Mouse (Mus musculus) forebrain, embryonic 11.5 days (tissue): Measurements from ENCODE around the gene Upf1. TPM values are rescaled to one million over a fixed set of nuclear protein-coding genes. Genes with fewer than 3 reads are reported as not detected.

ENCODE experiments used
- ATAC-seq: fragments of 200-750 bp; cut with Nextera tagmentation; replicated peaks from 2 replicates; pipeline ENCODE4 v1.8.0; 2017; ENCODE audit warnings: moderate TSS enrichment; ENCODE audit not compliant: low FRiP score
- DNase-seq: peaks from one replicate; pipeline ENCODE4 v3.0.0-alpha.2; 2017; ENCODE audit warnings: low spot score
- H3K27ac ChIP-seq: fragments of 300-500 bp; sonication (generic); 2 replicates; pipeline ENCODE4 v1.5.1; 2014; ENCODE audit warnings: low read depth, low read length
- H3K27me3 ChIP-seq: fragments of 300-500 bp; sonication (generic); 2 replicates; pipeline ENCODE4 v1.6.1; 2014; ENCODE audit warnings: mild to moderate bottlenecking, low read length, mixed read lengths; ENCODE audit not compliant: control insufficient read depth, insufficient read depth
- H3K36me3 ChIP-seq: fragments of 300-500 bp; sonication (generic); 2 replicates; pipeline ENCODE4 v1.6.1; 2014; ENCODE audit warnings: mild to moderate bottlenecking, low read length, moderate library complexity, mixed read lengths; ENCODE audit not compliant: control insufficient read depth, insufficient read depth
- H3K4me1 ChIP-seq: fragments of 300-500 bp; sonication (generic); replicated peaks from 2 replicates; pipeline ENCODE4 v1.6.1; 2014; ENCODE audit warnings: low read length, mixed read lengths; ENCODE audit not compliant: control insufficient read depth, insufficient read depth
- H3K4me2 ChIP-seq: fragments of 300-500 bp; sonication (generic); 2 replicates; pipeline ENCODE4 v1.6.1; 2014; ENCODE audit warnings: low read depth, mild to moderate bottlenecking, low read length, moderate library complexity, mixed read lengths; ENCODE audit not compliant: severe bottlenecking
- H3K4me3 ChIP-seq: fragments of 300-500 bp; sonication (generic); 2 replicates; pipeline ENCODE4 v1.5.1; 2014; ENCODE audit warnings: low read depth, low read length
- H3K9ac ChIP-seq: fragments of 300-500 bp; sonication (generic); 2 replicates; pipeline ENCODE4 v1.6.1; 2014; ENCODE audit warnings: low read length
- H3K9me3 ChIP-seq: fragments of 300-500 bp; sonication (generic); 2 replicates; pipeline ENCODE4 v1.6.1; 2016; ENCODE audit warnings: low read length, mixed read lengths; ENCODE audit not compliant: control insufficient read depth
- WGBS: fragments of 180-500 bp; shearing (Covaris S2); extraction: QIAGEN DNeasy Blood & Tissue Kit; methylation state at CpG from one replicate; pipeline ENCODE4 v1.1.7; 2014; 5-methylcytosine and 5-hydroxymethylcytosine counted together
- polyA plus RNA-seq: library from polyadenylated mRNA; unstranded; fragments of >200 nt; fragmentation: Nextera tagmentation; extraction: Ambion mirVana; gene quantifications from 2 replicates; pipeline ENCODE4 v1.2.1, GENCODE M21; 2014

Gene Upf1
- polyA plus RNA-seq, 1 experiment from 2014 or later, result 25.8 TPM

DNA sequence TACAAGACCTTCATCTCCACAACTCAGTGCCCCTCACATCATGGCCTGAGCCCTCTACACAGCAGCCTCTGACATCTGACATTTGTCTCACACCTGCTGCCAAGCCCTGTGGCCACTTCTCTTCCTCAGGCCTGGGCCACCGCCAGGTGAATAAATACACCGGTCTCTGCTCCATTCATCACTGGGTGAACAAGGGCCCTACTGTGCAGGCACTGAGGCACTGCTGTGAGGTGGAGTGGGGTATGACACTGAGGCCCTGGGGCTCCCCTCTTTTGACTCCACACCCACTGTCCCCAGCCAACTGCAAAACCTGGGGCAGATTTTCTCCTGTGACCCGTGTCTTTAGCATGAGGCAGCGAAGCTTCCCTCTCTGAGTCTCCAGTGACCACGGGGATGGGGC is 13.5 kb upstream of the Upf1 start:
- WGBS, result 67% methylated on average over 5 of the region's 5 CpGs
- Histone ChIP-seq H3K27ac (no peak overlapping the region), H3K9ac (no peak overlapping the region), H3K4me2 (no peak overlapping the region), H3K36me3 (no peaks in the 10 kb centered on the region), H3K4me1 (no peaks in the 10 kb centered on the region), H3K9me3 (no peaks in the 10 kb centered on the region), H3K27me3 (peaks cover 1% of the 10 kb centered on the region), H3K4me3 (no peak overlapping the region)
- no peak for DNase-seq
- no peak for ATAC-seq

DNA sequence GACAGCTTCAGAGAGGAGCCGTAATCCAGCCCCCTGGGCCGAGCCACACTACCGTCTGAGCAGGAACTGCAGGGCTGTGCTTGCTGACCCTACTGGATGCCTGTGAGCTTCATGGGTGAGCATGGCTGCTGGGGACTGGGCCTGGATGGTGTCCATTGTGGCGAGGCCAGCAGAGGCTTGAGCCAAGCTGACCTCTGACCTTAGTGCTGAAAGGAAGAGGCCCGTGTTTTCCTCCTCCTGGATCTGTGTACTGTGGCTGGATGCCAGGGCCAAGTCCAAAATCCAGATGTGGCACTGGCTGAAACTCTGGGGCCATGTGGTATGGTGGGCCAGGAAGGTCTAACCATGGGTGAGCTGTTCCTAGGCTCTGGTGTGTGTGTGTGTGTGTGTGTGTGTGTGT is 11.0 kb upstream of the Upf1 start:
- Histone ChIP-seq H3K36me3 (no peaks in the 10 kb centered on the region), H3K9ac (no peak overlapping the region), H3K27ac (no peak overlapping the region), H3K4me1 (no peaks in the 10 kb centered on the region), H3K27me3 (no peaks in the 10 kb centered on the region), H3K9me3 (no peaks in the 10 kb centered on the region), H3K4me3 (no peak overlapping the region), H3K4me2 (no peak overlapping the region)
- DNase-seq, result no peak
- ATAC-seq, result no peak; the same call in 1 of the 2 replicates
- 38% methylated on average over 5 of the region's 5 CpGs for WGBS

DNA sequence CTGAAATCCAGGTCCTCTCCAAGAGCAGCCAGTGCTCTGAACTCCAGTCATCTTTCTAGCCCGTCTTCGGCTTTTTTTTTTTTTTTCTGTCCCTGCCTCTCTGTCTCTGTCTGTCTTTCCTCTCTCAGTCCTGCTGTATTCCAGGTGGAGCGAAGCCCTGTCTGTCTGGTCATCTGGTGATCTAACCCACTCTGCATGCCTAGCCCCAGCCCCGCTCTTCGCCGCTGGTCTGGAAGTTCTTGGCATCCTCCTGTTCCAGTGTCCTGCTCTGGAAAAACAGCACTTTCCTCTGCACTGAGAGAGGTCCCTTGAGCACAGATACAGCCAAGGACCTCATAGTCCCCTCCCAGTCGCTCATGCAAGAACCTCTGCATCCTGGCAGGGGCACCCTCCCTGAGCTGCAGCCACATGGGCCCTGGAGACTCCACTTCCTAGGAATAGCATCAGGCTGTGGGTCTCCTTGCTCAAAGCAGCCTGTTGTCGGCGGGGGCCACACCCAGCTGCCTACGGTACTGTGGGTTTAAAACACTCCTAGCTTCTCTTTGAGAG is 8.5 kb upstream of the Upf1 start:
- ATAC-seq (no peak), DNase-seq (no peak)
- Histone ChIP-seq H3K27ac (no peak overlapping the region), H3K9ac (no peak overlapping the region), H3K9me3 (no peaks in the 10 kb centered on the region), H3K4me1 (no peaks in the 10 kb centered on the region), H3K36me3 (no peaks in the 10 kb centered on the region), H3K27me3 (no peaks in the 10 kb centered on the region), H3K4me2 (no peak overlapping the region), H3K4me3 (no peak overlapping the region)
- 80% methylated on average over 10 of the region's 10 CpGs for WGBS

DNA sequence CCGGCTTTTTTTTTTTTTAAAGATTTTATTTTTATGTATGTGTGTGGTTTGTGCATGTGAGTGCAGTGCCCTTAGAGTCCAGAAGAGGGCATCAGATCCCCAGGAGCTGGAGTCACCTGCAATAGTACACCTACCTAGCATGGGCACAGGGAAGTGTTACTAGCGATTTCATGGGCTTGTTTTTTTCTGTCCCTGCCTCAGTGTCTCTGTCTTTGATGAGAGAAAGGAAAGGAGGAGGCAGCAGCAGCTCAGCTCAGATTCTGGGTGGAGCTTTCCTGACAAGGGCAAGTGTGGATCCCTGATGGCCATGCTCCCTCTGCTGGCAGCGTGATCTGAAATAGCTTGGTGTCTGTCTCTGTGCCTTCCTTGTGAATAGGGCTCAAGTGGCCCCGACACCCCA is 7.7 kb upstream of the Upf1 start:
- H3K9ac ChIP-seq, result no peak overlapping the region
- WGBS, result 43% methylated on average over 4 of the region's 4 CpGs
- H3K9me3 ChIP-seq, result no peaks in the 10 kb centered on the region
- ATAC-seq, result no peak
- no peaks in the 10 kb centered on the region for H3K4me1 ChIP-seq
- no peaks in the 10 kb centered on the region for H3K27me3 ChIP-seq
- no peak overlapping the region for H3K4me2 ChIP-seq
- DNase-seq, result no peak
- H3K4me3 ChIP-seq, result no peak overlapping the region
- no peak overlapping the region for H3K27ac ChIP-seq
- H3K36me3 ChIP-seq, result no peaks in the 10 kb centered on the region

DNA sequence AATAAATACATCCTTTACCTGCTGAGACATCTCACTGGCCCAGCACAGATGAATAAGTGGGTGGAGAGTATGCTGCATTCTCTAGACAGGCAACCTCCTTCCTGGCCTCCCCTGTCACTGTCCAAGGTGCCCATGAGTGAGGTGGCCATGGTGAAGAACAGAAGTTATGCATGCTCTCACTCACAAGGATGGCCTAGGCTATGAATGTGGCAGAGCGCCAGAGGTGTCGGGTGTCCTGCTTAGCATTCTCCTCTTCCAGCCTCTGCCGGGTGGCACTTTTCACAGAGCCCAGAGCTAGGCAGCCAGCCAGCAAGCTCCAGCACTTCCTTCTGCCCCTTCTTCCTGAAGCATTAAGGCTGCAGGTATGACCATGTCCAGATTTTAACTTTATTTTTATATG is 6.3 kb upstream of the Upf1 start:
- DNase-seq (no peak), ATAC-seq (no peak)
- Histone ChIP-seq H3K4me1 (no peaks in the 10 kb centered on the region), H3K27ac (no peak overlapping the region), H3K9me3 (no peaks in the 10 kb centered on the region), H3K4me2 (no peak overlapping the region), H3K36me3 (no peaks in the 10 kb centered on the region), H3K4me3 (no peak overlapping the region), H3K27me3 (no peaks in the 10 kb centered on the region), H3K9ac (no peak overlapping the region)
- WGBS, result 33% methylated on average over 3 of the region's 3 CpGs

DNA sequence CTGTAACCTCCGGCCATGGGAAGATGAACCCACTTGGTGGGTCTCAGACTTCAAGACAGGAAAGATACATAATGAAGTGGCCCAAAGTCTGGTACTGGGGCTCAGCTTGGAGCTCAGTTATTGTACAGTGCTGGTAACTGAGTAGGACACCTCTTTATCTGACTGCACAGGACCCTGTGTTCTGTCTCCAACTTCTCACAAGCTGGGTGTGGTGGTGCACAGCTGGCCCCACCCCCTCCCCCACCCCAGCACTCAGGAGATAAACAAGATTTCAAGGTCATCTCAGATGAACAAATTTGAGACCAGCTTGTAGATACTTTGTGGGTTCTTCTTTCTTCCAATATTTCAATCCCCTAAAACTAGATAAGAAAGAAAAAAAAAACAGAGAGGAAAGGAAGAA is 3.0 kb upstream of the Upf1 start:
- no peak overlapping the region for H3K9ac ChIP-seq
- 85% methylated on average over 1 of the region's 1 CpGs for WGBS
- H3K36me3 ChIP-seq, result no peaks in the 10 kb centered on the region

DNA sequence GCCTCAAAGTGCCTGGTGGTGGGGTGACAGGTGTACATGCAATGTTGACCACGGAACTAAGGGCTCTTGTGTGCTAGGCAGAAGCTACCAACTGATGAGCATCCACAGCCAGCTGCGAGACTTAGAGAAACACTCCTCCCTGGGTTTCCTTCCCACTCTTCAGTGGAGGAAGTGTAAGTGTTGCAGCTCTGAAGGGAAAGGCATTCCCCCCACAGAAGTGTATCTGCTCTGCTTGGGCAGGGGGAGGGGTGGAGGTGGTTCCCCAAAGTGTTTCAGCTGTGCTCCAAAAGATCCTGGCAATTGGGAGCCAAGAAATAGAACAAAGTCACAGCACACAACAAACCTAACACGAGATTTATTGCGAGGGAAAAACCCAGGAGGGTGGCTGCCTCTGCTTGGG is 926 bp upstream of the Upf1 start:
- Histone ChIP-seq H3K9me3 (no peaks in the 10 kb centered on the region), H3K27ac (peak overlapping the region; percentile 46; the same call in 1 of the 2 replicates), H3K4me2 (peak overlapping the region; percentile 99), H3K36me3 (no peaks in the 10 kb centered on the region; the same call in 1 of the 2 replicates), H3K4me3 (peak overlapping the region; percentile 99; the same call in 1 of the 2 replicates), H3K9ac (peak overlapping the region; percentile 58), H3K27me3 (no peaks in the 10 kb centered on the region), H3K4me1 (peaks cover 20% of the 10 kb centered on the region)
- no peak for DNase-seq
- ATAC-seq, result no peak
- WGBS, result 63% methylated on average over 4 of the region's 4 CpGs

More for the DNA sequence above, 3.0 kb upstream of the Upf1 start:
- Histone ChIP-seq H3K9me3 (no peaks in the 10 kb centered on the region), H3K4me2 (no peak overlapping the region), H3K27me3 (no peaks in the 10 kb centered on the region), H3K27ac (no peak overlapping the region), H3K4me1 (peaks cover 14% of the 10 kb centered on the region), H3K4me3 (no peak overlapping the region)
- ATAC-seq (no peak), DNase-seq (no peak)

DNA sequence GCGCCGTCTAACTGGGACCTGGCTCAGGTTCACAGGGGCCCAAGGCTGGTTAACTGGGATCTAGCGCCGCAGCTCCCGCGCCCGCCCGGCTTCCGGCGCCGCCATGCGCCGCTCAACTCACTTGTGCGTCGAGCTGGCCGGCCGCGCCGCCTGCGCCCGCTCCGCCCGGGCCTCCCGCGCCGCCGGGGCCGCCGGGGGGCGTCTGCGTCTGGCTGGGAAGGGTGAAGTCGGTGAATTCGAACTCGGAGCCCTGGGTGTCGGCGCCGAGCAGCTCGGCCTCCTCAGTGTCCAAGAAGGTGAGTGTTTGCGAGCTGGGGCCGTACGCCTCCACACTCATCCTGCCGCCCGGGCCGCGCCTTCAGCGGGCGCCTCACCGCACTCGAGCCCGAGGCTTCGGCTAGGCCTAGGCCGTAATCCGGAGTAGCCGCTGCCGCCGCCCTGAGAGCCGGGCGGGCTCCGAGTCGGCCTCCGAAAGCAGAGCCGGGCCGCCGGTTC is 374 bp downstream of the Upf1 start:
- peaks cover 22% of the 10 kb centered on the region for H3K4me1 ChIP-seq
- peak; percentile 57 for ATAC-seq
- H3K9me3 ChIP-seq, result no peaks in the 10 kb centered on the region
- peak overlapping the region; percentile 99 for H3K4me2 ChIP-seq
- H3K9ac ChIP-seq, result peak overlapping the region; percentile 96
- H3K36me3 ChIP-seq, result no peaks in the 10 kb centered on the region; the same call in 1 of the 2 replicates
- H3K4me3 ChIP-seq, result peak overlapping the region; percentile 99
- no peak for DNase-seq
- WGBS, result under 1% methylated on average over 61 of the region's 64 CpGs
- H3K27me3 ChIP-seq, result no peaks in the 10 kb centered on the region
- peak overlapping the region; percentile 78 for H3K27ac ChIP-seq

DNA sequence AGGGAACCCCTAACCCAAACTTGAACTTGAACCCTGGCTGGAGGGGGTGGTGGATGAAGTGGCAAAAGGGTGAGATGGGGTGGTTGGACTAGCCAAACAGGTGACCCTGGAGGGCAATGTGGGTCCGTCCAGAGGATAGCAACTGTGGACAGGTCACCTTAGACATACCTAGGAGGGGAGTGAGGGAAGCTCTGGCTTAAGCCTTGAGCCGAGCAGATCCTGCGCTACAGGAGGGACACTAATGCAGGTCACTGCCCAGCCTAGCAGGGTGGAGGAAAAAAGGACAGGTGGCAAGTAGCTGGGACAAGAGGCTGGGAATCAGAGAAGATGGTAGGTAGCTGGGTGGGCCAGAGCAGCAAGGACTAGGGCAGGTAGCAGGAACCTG is 1.1 kb downstream of the Upf1 start:
- ATAC-seq, result no peak
- WGBS, result 40% methylated on average over 3 of the region's 3 CpGs
- H3K27ac ChIP-seq, result no peak overlapping the region

More for the DNA sequence above, 1.1 kb downstream of the Upf1 start:
- no peaks in the 10 kb centered on the region for H3K9me3 ChIP-seq
- H3K36me3 ChIP-seq, result no peaks in the 10 kb centered on the region; the same call in 1 of the 2 replicates
- no peaks in the 10 kb centered on the region for H3K27me3 ChIP-seq
- DNase-seq, result no peak
- peaks cover 22% of the 10 kb centered on the region for H3K4me1 ChIP-seq
- peak overlapping the region; percentile 99 for H3K4me3 ChIP-seq
- H3K4me2 ChIP-seq, result peak overlapping the region; percentile 99
- peak overlapping the region; percentile 96 for H3K9ac ChIP-seq
